In the genomic region with DNA sequence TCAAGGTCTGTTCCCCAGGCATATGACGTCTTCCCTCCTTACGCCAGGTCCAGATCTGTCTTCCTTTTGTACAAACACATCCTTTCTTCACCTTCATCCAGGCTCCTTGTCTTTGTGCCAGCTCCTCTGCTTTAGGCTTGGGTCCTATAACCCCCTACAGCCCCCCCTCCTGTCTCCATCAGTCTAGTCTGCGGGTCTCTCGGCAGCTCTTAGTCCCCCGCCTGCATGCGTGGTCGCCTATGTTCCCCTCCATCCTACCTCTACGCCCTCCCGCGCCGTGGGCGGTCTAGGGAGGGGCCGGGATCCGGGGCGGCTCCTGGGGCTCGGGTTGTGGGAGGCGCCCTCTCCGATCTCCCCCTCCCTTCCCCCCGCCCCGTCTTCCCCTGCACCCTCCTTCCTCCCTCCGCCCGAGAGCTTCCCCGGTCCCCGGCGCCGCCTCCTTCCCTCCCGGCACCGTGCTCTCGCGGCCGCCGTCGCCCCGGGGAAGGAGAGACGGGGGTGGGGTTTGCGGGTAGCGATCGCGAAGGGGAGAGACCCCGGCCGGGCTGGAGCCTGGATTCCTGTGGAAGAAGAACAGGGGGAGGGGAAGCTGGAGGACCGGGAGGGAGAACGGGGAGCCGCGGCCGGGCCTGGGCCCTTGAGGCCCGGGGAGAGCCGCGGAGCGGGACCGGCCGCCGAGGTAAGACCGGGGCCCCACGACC, we compare ENCODE assay signal across 8 mouse cellular contexts. TPM values are rescaled to one million over a fixed set of nuclear protein-coding genes. Genes with fewer than 3 reads are reported as not detected.
DNase-seq lines count a peak whose midpoint lies in the region; ATAC-seq and TF ChIP-seq lines count a peak whose summit lies in the region.

Gabbr1 (plus strand) TSS at position 356 of the 701 bp plus-strand sequence.

- DNase-seq in Patski (ENCODE audit: low read depth, low spot score): no peak
- peak; percentile 91 to 92 for DNase-seq in cerebellum, postnatal 14 days
- peak; percentile 67 for DNase-seq in gastrocnemius, adult 18-20 months (ENCODE audit: low spot score)
- DNase-seq in hindbrain, embryonic 14.5 days (ENCODE audit: low spot score): peak; percentile 81
- DNase-seq in left cerebral cortex, adult 18-20 months (ENCODE audit: low spot score in 2 of 2): peak; percentile 76 to 86
- DNase-seq in lung, postnatal 4 days: peak; percentile 86 to 88
- peak; percentile 64 for DNase-seq in retina, postnatal 7 days (ENCODE audit: low read depth, low spot score)
- DNase-seq in urinary bladder, adult 18-20 months (ENCODE audit: low spot score in 2 of 2): peak; percentile 76

- peak; percentile 86 for ATAC-seq in Patski
- peak; percentile 82 for ATAC-seq in hindbrain, embryonic 14.5 days (ENCODE audit: low FRiP score)

- H3K4me1 ChIP-seq in hindbrain, embryonic 14.5 days (replicated peaks; ENCODE audit: control insufficient read depth, insufficient read depth, low read length): peaks cover 35% of the 10 kb centered on the region

- peak within 1 kb of the TSS; percentile 89 for H3K4me2 ChIP-seq in hindbrain, embryonic 14.5 days (replicated peaks)

- peak within 1 kb of the TSS; percentile 99 for H3K9ac ChIP-seq in hindbrain, embryonic 14.5 days

- H3K36me3 ChIP-seq in hindbrain, embryonic 14.5 days (replicated peaks; ENCODE audit: control insufficient read depth, insufficient read depth): no peaks in the 10 kb centered on the region; the same call in 1 of the 2 replicates

- no peak for TF ChIP-seq CTCF in Patski (IDR thresholded peaks at IDR 0.05)

- H3K4me3 ChIP-seq in hindbrain, embryonic 14.5 days (replicated peaks; ENCODE audit: low read length): peak within 1 kb of the TSS; percentile 96

- POLR2A ChIA-PET in Patski (lab: Charles Lee): interaction anchor here (0.6 to 1.6 kb wide), 5 partner anchors 16 to 177 kb away, joined by 3 to 5 read pairs (median 3); no protein-coding TSS in a partner anchor

- H3K27ac ChIP-seq in hindbrain, embryonic 14.5 days: peak within 1 kb of the TSS; percentile 97

- WGBS in hindbrain, embryonic 14.5 days: 0% methylated on average over 47 of the region's 55 CpGs

- CTCF ChIA-PET in Patski (lab: Charles Lee): interaction anchor here (1.2 kb wide), 1 partner anchor 9 kb away, joined by 3 read pairs; no protein-coding TSS in a partner anchor

- no peaks in the 10 kb centered on the region for H3K9me3 ChIP-seq in hindbrain, embryonic 14.5 days (ENCODE audit: control insufficient read depth, low read length)

- no peaks in the 10 kb centered on the region for H3K27me3 ChIP-seq in Patski
- H3K27me3 ChIP-seq in hindbrain, embryonic 14.5 days (ENCODE audit: control insufficient read depth, insufficient read depth, low read length): no peaks in the 10 kb centered on the region

- in situ Hi-C loops in Patski (cut with MboI; ENCODE audit: low pct_unique_long_range_greater_than_20kb): loop anchor here (5.0 kb wide), 1 partner anchor 88 kb away; the partner anchor contains the start of genes Znrd1 and Znrd1as

RNA-seq across cellular contexts. Expression of gene Gabbr1, which starts in this region (rescaled TPM):
- polyA plus RNA-seq in Patski (2021): 44.4 TPM
- total RNA-seq in gastrocnemius, adult 18-20 months (2021): 1 to 10 TPM; 5.5 to 8.2 TPM
- polyA plus RNA-seq in hindbrain, embryonic 14.5 days (2014; fragmentation: Nextera tagmentation; extraction: Ambion mirVana): 114 and 117 TPM in 2 replicates
- 100 to 1,000 TPM; 685 to 702 TPM for total RNA-seq in left cerebral cortex, adult 18-20 months (2021)

Comparison
In these comparisons a context has a peak if more than half of its experiments do, and no peak if none do; other contexts are left out.
1. RNA of gene Gabbr1 (total RNA-seq): 685 to 702 TPM in left cerebral cortex, adult 18-20 months; 5.5 to 8.2 TPM in gastrocnemius, adult 18-20 months; every median in the first group is over 10 times any median in the second.